Mouse (Mus musculus) yolk sac, embryonic 10.5 days (tissue): ENCODE measurements around the gene Slc39a11.

Experiments
- DNase-seq: peaks from one replicate; pipeline ENCODE4 v3.0.0-alpha.2; 2017; ENCODE audit warnings: low spot score

Gene Slc39a11

GRCm38 (mm10) chr11:113339770-113340169, 310.1 kb downstream of the Slc39a11 start:
- no peak for DNase-seq

GRCm38 (mm10) chr11:113338581-113338980, 311.3 kb downstream of the Slc39a11 start:
- no peak for DNase-seq

- DNase-seq, result no peak
Observed at GRCm38 (mm10) chr11:113335706-113336105, 314.2 kb downstream of the Slc39a11 start.

GRCm38 (mm10) chr11:113334444-113334881, 315.4 kb downstream of the Slc39a11 start:
- no peak for DNase-seq

DNA sequence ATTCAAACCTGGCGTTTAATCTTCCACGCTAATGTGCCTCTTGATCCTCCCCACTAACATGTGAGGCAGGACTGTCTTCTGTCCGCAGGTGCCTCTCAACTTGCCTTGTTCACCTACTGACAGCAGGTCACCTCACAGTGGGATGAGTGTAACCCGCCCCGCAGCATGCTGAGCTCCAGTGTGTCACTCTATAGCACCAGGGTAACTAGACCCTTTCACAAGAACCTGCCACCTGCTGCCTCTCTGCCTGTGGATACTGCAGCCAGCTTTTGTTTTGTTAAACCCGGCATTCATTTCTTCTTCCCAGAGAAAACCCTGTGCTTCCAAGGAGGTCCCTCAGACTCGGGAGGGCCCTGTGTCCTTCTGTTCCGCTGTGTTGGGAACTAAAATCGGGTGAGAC, 316.3 kb downstream of the Slc39a11 start:
- no peak for DNase-seq

- DNase-seq, result no peak
Observed at GRCm38 (mm10) chr11:113330061-113330591, 319.8 kb downstream of the Slc39a11 start.

DNA sequence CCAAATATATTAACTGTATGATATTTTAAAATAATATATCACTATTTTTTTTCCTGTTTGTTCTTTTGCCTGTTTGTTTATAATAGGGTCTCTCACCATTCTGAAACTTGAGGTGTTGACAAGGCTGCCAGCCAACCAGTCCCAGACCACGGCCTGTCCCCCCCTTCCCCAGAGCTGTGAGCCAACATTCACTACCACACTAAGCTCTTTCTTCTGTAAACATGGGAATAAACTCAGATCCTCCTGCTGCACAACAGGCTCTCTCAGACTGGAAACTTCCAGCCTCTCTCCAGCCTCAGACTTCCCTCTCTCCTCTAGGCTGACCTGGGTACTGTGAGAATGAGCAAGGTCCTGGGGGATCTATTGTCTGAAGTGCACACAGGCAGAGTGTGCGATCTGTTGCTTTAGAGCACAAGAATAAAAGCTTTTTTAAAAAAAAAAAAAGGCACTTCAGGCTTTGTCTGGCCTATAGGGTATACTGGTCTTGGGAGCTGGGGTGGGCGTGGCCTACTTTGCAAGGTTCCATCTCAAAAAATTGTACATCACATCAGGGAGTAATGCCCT, 322.3 kb downstream of the Slc39a11 start:
- DNase-seq, result peak; percentile 16

DNA sequence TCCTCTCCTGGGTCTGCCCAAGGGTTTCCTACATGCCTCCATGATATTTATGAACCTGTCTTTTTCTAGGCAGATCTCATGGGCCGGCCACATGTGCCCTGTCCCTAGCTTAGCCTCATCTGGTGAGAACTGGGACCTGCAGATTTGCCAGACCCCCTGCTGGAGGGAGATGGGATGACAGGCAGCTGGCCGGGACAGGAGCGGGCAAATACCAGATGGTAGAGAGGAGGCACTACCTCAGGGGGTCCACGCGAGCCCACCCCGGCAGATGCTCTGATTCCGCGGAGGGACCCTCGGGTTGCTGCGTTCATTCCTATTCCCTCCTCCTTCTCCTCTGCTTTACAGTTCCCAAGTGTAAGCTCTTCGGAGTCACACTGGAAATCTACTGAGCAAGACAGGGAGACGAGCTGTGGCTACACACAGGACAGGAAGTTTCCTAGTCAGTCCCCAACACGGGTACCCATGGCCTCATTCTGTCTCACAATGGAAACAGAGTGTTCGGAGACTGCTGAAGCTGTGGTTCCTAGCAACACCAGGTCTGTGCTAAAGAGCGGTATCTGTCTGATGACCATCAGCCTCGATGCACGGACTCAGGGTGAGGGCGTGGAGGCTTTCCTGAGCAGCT, 323.4 kb downstream of the Slc39a11 start:
- DNase-seq, result peak; percentile 62

- peak; percentile 23 for DNase-seq
Observed at GRCm38 (mm10) chr11:113321601-113322000, 328.3 kb downstream of the Slc39a11 start.

DNA sequence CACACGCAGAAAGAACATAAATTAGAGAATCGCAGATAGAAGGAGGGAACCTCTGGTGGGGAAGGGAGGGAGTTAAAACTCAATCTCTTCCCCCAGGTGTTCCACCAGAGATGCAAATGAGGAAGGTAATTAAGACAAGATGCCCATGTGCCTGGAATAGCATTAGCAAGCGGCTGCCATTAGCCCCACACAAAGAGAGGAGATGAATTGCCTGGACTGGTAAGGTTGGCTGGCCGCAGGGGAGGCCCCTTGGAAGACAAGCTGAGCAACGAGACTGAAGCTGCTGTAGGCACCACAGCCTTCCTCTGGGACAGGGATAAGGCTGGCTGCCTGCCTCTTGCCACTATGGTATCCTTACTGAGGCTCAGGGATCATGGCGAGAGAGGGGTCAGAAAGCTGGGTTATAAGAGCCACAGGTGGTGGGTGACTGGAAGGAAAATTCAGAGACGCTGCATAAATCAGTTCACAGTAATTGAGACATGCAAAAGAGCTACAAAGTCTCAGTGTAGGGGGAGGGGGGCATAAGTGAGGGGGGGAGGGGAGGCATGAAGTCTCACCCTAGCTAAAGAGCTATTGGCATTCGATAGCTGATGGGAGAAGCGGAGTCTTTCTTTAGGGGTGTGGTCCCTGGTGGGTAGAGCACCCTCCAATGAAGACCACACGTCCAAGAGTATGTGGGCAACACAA, 340.5 kb downstream of the Slc39a11 start:
- no peak for DNase-seq

GRCm38 (mm10) chr11:113308256-113308941, 341.5 kb downstream of the Slc39a11 start:
- no peak for DNase-seq

DNA sequence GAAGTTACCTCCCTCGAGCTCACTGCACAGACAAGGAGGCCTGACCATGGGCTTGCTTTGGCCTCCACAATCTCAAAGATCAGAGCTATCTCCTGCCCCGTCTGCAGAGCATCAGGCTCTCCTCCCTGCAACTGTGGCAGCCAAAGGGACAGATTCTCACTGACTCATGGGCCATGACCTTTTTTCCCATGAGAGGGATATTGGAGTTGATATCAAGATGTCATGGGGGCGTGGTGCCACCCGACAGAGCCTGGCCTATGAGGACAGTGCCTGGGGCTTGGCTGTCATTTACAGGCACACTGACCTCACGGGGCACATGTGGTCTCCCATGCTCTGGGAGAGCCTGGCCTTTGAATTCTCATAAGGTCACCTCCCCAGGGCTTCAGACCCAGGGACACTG, 346.7 kb downstream of the Slc39a11 start:
- no peak for DNase-seq

DNA sequence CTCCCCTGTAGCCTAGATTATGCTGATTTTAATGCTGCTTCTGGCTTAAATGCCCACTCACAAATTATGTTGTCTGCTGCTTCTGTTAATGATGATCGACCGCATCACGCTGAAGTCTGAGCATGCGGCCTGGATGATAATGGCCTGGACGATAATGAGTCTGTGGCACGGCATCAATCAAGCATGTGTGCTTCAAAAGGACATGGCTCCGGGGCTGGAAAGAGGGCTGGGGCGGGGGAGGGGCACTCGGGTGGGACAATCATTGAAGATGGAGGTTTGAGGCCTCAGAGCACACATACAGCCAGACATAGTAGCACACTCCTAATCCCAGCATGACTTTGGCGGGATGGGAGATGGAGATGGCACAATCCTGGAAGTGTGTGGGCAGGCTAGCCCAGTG, 350.4 kb downstream of the Slc39a11 start:
- no peak for DNase-seq

DNA sequence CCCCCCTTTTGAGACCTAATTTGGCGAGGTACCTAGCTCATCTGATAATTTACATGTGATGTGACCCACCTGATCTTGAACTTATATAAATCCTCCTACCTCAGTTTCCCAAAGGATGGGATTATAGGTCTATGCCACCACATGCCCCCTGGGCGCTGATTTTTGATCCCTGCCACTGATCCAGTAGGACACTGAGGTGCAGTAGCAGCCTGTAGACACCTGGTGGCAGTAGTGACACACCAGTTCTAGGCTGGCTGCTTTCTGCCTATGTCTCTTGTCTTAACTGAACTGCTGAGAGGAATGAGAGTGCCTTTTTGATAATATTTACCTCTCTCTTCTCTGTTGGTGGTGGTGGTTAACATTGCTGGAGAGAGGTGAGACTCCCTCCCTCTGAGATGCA, 352.1 kb downstream of the Slc39a11 start:
- peak; percentile 56 for DNase-seq

DNA sequence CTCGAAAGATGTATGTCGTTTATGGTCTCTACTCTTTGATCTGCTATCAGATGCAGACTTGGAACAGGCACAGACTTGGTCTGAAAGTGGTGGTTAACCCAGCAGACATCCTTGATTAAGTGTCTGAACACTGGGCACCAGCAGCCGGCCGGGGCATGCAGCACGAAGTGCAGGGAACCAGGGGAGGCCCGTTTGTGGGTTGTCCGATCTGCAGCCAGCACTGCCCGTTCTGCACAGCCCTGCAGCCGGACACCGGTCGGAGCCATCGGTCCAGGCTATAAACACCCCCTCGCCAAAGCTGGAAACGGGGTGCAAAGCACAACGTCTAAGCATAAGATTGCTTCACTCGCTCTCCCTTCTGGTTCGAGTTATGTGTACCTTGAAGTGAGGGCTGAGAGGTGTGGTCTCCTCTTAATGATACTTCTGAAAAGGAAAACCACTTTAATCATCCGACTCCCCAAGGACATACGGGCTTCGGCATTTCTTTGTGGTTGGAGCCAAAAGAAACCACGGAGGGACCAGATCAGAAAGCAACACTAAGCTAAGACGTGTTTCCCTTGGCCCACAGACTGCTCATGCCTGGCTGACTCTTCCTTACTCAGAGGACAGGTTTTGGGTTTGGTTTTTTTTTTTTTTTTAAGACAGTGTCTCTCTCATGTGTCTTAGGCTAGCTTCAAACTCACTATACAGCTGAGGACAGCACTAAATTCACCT, 352.8 kb downstream of the Slc39a11 start:
- no peak for DNase-seq

- peak; percentile 24 for DNase-seq
Observed at GRCm38 (mm10) chr11:113296162-113296561, 353.7 kb downstream of the Slc39a11 start.

- no peak for DNase-seq
Observed at GRCm38 (mm10) chr11:113294518-113294917, 355.4 kb downstream of the Slc39a11 start.

DNA sequence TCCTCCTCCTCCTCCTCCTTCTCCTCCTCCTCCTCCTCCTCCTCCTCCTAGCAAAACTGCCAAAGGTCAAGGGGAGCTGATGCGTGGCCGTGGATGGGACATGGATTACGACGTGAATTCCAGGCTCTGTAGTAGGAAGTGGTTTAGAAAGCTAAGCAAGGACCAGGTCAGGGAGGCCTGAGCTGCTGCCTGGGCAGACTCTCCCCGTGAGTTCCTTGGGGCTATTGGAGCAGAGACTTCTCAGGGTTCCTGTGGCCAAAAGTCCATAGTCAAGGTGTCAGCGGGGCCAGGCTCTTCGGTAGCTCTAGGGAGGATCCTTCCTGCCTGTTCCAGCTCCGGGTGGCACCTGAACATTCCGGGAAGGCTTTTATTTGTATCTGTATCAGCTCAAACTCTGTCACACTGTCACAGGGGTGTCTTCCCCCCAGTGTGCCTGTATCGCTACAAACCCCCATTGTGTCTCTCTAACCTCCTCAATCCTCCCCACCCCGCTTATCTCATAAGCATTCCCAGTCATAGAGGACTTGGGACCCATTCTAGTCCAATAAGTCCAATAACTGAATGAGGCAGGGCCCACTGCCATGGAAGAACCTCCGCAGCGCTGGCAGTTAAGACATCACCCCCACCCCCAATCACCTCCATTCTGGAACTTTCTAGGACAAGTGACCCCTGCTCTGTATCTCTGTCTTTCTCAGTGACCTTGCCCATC, 356.8 kb downstream of the Slc39a11 start:
- DNase-seq, result no peak

GRCm38 (mm10) chr11:113291781-113292714, 357.8 kb downstream of the Slc39a11 start:
- peak; percentile 66 for DNase-seq

GRCm38 (mm10) chr11:113290911-113291310, 359.0 kb downstream of the Slc39a11 start:
- DNase-seq, result peak; percentile 72
